Mouse (Mus musculus) small intestine, adult 2 months (tissue): ENCODE data around the gene Smad6.

ENCODE experiments used
- CTCF ChIP-seq: fragments of 200-500 bp; IDR thresholded peaks from 2 replicates; pipeline ENCODE4 v1.5.1; 2012; ENCODE audit warnings: low read depth, mild to moderate bottlenecking, control low read depth, inconsistent platforms, low read length, moderate library complexity, mixed read lengths; ENCODE audit not compliant: insufficient replicate concordance, insufficient read length; ENCODE audit errors: extremely low read depth
- POLR2A ChIP-seq: fragments of 200-500 bp; IDR thresholded peaks from 2 replicates; pipeline ENCODE4 v1.6.1; 2012; ENCODE audit warnings: low read depth, mild to moderate bottlenecking, control low read depth, inconsistent platforms, low read length, moderate library complexity

GRCm38 (mm10) chr9:63993256-63993655 is 28.6 kb downstream of the Smad6 start:
- TF ChIP-seq CTCF (no peak), POLR2A (no peak)
